Mouse (Mus musculus) midbrain, embryonic 12.5 days (tissue): ENCODE measurements around the gene Ncln. TPM values are rescaled to one million over a fixed set of nuclear protein-coding genes. Genes with fewer than 3 reads are reported as not detected.

Experiments
- ATAC-seq: fragments of 200-750 bp; cut with Nextera tagmentation; 2 replicates; pipeline ENCODE4 v1.8.0; 2017; ENCODE audit warnings: low read depth, moderate TSS enrichment, moderate library complexity; ENCODE audit not compliant: low FRiP score
- H3K27ac ChIP-seq: fragments of 300-500 bp; sonication (generic); replicated peaks from 2 replicates; pipeline ENCODE4 v1.5.1; 2016; ENCODE audit warnings: mild to moderate bottlenecking
- H3K27me3 ChIP-seq: fragments of 300-500 bp; sonication (generic); 2 replicates; pipeline ENCODE4 v1.6.1; 2016; ENCODE audit warnings: mild to moderate bottlenecking
- H3K36me3 ChIP-seq: fragments of 300-500 bp; sonication (generic); 2 replicates; pipeline ENCODE4 v1.6.1; 2016
- H3K4me1 ChIP-seq: fragments of 300-500 bp; sonication (generic); 2 replicates; pipeline ENCODE4 v1.6.1; 2016
- H3K4me2 ChIP-seq: fragments of 300-500 bp; sonication (generic); replicated peaks from 2 replicates; pipeline ENCODE4 v1.6.1; 2016; ENCODE audit warnings: mild to moderate bottlenecking, moderate library complexity
- H3K4me3 ChIP-seq: fragments of 300-500 bp; sonication (generic); 2 replicates; pipeline ENCODE4 v1.5.1; 2016; ENCODE audit warnings: mild to moderate bottlenecking
- H3K9ac ChIP-seq: fragments of 300-500 bp; sonication (generic); replicated peaks from 2 replicates; pipeline ENCODE4 v1.6.1; 2016; ENCODE audit warnings: mild to moderate bottlenecking, moderate library complexity
- H3K9me3 ChIP-seq: fragments of 300-500 bp; sonication (generic); 2 replicates; pipeline ENCODE4 v1.6.1; 2016; ENCODE audit warnings: mild to moderate bottlenecking
- WGBS: fragments of 180-500 bp; shearing (Covaris S2); methylation state at CpG from one replicate; pipeline ENCODE4 v1.1.7; 2016; 5-methylcytosine and 5-hydroxymethylcytosine counted together
- polyA plus RNA-seq: library from polyadenylated mRNA; unstranded; fragments of >200 nt; fragmentation: Nextera tagmentation; extraction: Ambion mirVana; gene quantifications from 2 replicates; pipeline ENCODE4 v1.2.1, GENCODE M21; 2016

Gene Ncln
- polyA plus RNA-seq, 1 experiment from 2014 or later = 68.3 TPM

- 21% methylated on average over 14 of the region's 14 CpGs for WGBS
- ATAC-seq = no peak
- H3K9ac ChIP-seq = no peak overlapping the region
- H3K4me3 ChIP-seq = no peak overlapping the region
- H3K4me2 ChIP-seq = no peak overlapping the region
- no peaks in the 10 kb centered on the region for H3K9me3 ChIP-seq
- peaks cover 12% of the 10 kb centered on the region for H3K27me3 ChIP-seq
- peaks cover 30% of the 10 kb centered on the region for H3K36me3 ChIP-seq
- no peak overlapping the region for H3K27ac ChIP-seq
- H3K4me1 ChIP-seq = no peaks in the 10 kb centered on the region
Measured at GRCm38 (mm10) chr10:81526779-81527178, 30.6 kb upstream of the Ncln start.

DNA sequence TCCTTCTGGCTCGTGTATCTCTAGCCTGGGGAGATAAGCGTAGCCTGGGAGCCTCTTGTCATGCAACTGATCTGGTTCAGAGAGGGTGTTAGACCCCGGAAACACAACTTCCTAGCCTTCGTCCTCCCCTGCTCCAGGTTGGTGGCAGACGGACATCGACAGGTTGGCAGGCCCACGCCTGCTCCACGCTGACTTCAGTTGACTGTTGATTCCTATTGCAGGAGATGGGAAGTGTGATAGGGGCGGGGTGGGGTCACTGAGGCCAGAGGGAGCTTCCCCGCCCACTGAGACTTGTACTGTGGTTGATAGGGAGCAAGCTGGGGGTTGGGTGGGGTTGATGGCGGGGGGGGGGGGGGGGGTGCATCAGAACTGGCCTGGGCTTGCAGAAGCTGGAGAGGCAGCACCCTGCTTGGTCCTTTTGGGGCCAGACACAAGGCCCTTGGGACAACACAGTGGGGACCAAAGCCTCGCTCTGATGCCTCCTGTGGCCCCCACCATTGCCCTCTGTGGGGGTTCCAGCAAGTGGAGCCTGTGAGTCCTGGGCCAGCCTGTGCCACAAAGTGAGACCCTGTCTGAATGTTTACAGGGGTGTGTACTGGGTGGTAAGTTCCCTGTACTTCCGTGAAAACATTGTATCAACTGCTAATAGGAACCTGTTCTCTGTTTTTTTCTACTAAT is 29.0 kb upstream of the Ncln start:
- H3K4me2 ChIP-seq = no peak overlapping the region
- no peak overlapping the region for H3K27ac ChIP-seq
- no peaks in the 10 kb centered on the region for H3K4me1 ChIP-seq
- no peaks in the 10 kb centered on the region for H3K9me3 ChIP-seq
- H3K4me3 ChIP-seq = no peak overlapping the region
- no peak overlapping the region for H3K9ac ChIP-seq
- H3K36me3 ChIP-seq = peaks cover 16% of the 10 kb centered on the region
- H3K27me3 ChIP-seq = peaks cover 12% of the 10 kb centered on the region
- 64% methylated on average over 11 of the region's 13 CpGs for WGBS
- ATAC-seq = no peak

DNA sequence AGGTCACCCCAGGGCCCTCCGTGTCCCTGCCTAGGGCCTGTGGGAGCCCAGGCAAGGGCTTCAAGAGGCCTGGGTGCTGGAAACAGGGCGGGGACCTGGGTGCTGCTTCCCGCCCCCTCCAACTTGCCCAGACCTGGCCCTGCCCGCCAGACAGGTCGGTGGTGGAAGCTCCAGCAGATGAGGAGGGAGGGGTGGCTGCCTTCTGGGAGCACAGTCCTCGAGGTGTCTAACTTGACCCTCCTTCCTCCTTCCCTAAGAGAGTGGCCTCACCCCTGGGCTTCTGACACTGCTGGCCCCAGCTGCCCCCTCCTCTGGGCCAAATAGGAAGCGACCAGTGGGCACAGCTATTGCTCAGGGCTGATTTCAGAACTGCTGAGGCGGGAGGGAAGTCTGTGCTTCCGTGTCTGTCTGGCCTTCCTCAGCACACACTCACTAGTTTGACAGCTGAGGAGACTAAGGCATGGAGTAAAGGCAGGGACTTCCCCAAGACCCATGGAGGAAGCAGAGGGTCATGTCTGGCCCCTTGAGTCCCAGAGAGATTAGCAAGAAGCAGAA is 27.9 kb upstream of the Ncln start, which contains the start of gene Gna15:
TSS of gene Gna15 (minus strand) at position 175 of the 555 bp plus-strand sequence.
- 0 out of 2 replicates have a peak, but pooled peaks cover 5% of the 10 kb centered on the region for H3K36me3 ChIP-seq
- no peak within 1 kb of the TSS for H3K4me3 ChIP-seq
- no peak within 1 kb of the TSS for H3K27ac ChIP-seq
- no peaks in the 10 kb centered on the region for H3K9me3 ChIP-seq
- WGBS = 26% methylated on average over 9 of the region's 9 CpGs
- H3K9ac ChIP-seq = no peak within 1 kb of the TSS
- 0 out of 2 replicates have a peak, but pooled peaks have one; percentile 12 for ATAC-seq
- H3K4me2 ChIP-seq = no peak within 1 kb of the TSS
- H3K27me3 ChIP-seq = peaks cover 16% of the 10 kb centered on the region
- H3K4me1 ChIP-seq = no peaks in the 10 kb centered on the region

- no peak overlapping the region for H3K27ac ChIP-seq
- no peak overlapping the region for H3K9ac ChIP-seq
- H3K4me1 ChIP-seq = no peaks in the 10 kb centered on the region
- H3K4me2 ChIP-seq = no peak overlapping the region
- peaks cover 16% of the 10 kb centered on the region for H3K27me3 ChIP-seq
- no peak for ATAC-seq
- H3K9me3 ChIP-seq = no peaks in the 10 kb centered on the region
- H3K36me3 ChIP-seq = no peaks in the 10 kb centered on the region
- WGBS = 26% methylated on average over 19 of the region's 19 CpGs
- H3K4me3 ChIP-seq = no peak overlapping the region
Measured at GRCm38 (mm10) chr10:81523570-81523969, 27.4 kb upstream of the Ncln start.

- H3K4me1 ChIP-seq = no peaks in the 10 kb centered on the region
- no peaks in the 10 kb centered on the region for H3K36me3 ChIP-seq
- no peak overlapping the region for H3K4me3 ChIP-seq
- 68% methylated on average over 6 of the region's 6 CpGs for WGBS
- no peak overlapping the region for H3K27ac ChIP-seq
- no peak overlapping the region for H3K9ac ChIP-seq
- peaks cover 16% of the 10 kb centered on the region for H3K27me3 ChIP-seq
- no peaks in the 10 kb centered on the region for H3K9me3 ChIP-seq
- no peak for ATAC-seq
- H3K4me2 ChIP-seq = no peak overlapping the region
Measured at GRCm38 (mm10) chr10:81523142-81523541, 26.9 kb upstream of the Ncln start.

GRCm38 (mm10) chr10:81519978-81520365 is 23.8 kb upstream of the Ncln start:
- Histone ChIP-seq H3K27me3 (peaks cover 22% of the 10 kb centered on the region), H3K4me1 (no peaks in the 10 kb centered on the region), H3K27ac (no peak overlapping the region), H3K9ac (no peak overlapping the region), H3K4me3 (no peak overlapping the region), H3K9me3 (no peaks in the 10 kb centered on the region), H3K4me2 (no peak overlapping the region), H3K36me3 (no peaks in the 10 kb centered on the region)
- no peak for ATAC-seq
- 78% methylated on average over 3 of the region's 3 CpGs for WGBS

DNA sequence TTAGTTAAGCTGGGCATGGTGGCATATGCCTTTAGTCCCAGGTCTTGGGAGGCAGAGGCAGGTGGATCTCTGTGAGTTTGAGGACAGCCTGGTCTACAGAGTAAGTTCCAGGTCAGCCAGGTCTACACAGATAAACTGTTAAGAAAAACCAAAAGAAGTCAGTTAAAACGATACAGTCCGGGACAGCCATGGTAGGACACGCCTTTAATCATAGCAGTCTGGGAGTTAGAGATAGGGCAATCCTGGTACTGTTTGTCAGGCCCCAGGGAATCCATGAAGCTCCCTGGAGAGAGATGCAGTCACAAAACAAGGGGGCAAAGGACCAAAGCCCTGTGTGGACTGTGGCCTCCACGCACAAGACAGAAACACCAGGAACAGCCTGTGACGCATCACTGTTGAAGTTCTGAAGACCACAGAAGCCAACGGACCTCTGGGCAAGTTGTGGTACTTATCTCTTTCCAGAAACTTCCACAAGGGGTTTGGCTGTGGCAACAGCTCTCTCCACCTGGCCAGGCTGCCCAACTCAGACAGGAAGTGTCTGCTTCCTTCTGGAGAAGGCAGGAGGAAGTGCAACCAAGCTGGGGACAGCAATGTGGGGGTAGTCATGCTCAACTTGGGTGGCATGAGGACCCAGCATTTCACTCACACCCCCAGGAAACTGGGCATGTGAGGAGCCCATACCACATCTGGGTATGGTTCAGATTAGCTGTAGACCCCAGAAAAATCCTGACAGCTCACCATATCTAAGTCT is 23.2 kb upstream of the Ncln start:
- H3K27me3 ChIP-seq = peaks cover 22% of the 10 kb centered on the region
- H3K27ac ChIP-seq = no peak overlapping the region
- H3K4me3 ChIP-seq = no peak overlapping the region
- no peaks in the 10 kb centered on the region for H3K4me1 ChIP-seq
- ATAC-seq = no peak
- H3K9ac ChIP-seq = no peak overlapping the region
- H3K36me3 ChIP-seq = no peaks in the 10 kb centered on the region
- H3K4me2 ChIP-seq = no peak overlapping the region
- 0 out of 2 replicates have a peak, but pooled peaks cover under 1% of the 10 kb centered on the region for H3K9me3 ChIP-seq
- 87% methylated on average over 6 of the region's 6 CpGs for WGBS

DNA sequence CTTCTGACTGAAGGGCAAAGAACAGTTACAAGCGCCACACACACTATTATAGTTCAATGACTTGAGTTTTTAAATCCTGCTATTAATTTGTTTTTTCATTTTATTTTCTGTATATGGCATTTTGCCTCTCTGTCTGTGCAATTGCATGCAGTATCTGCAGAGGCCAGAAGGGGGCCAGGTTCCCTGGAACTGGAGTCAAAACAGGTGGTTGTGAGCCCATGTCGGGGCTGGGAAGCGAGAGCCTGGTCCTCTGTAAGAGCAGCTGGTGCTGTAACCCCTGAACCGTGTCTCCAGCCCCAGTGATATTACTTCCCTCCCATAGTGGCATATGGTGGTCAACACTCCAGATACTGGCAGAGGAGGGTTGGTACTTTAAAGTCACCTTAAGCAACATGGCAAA is 22.4 kb upstream of the Ncln start:
- no peaks in the 10 kb centered on the region for H3K4me1 ChIP-seq
- no peak overlapping the region for H3K27ac ChIP-seq
- no peak for ATAC-seq
- no peak overlapping the region for H3K9ac ChIP-seq
- peaks cover 14% of the 10 kb centered on the region for H3K27me3 ChIP-seq
- no peaks in the 10 kb centered on the region for H3K36me3 ChIP-seq
- H3K4me3 ChIP-seq = no peak overlapping the region
- 12% methylated on average over 4 of the region's 4 CpGs for WGBS
- H3K4me2 ChIP-seq = no peak overlapping the region
- 0 out of 2 replicates have a peak, but pooled peaks cover 6% of the 10 kb centered on the region for H3K9me3 ChIP-seq

GRCm38 (mm10) chr10:81517227-81517626 is 21.0 kb upstream of the Ncln start:
- Histone ChIP-seq H3K36me3 (no peaks in the 10 kb centered on the region), H3K9ac (no peak overlapping the region), H3K4me1 (no peaks in the 10 kb centered on the region), H3K27ac (no peak overlapping the region), H3K9me3 (0 out of 2 replicates have a peak, but pooled peaks cover 6% of the 10 kb centered on the region), H3K4me2 (no peak overlapping the region), H3K27me3 (peaks cover 24% of the 10 kb centered on the region), H3K4me3 (no peak overlapping the region)
- ATAC-seq = no peak
- 75% methylated on average over 8 of the region's 8 CpGs for WGBS

GRCm38 (mm10) chr10:81513798-81514197 is 17.6 kb upstream of the Ncln start:
- ATAC-seq = no peak

GRCm38 (mm10) chr10:81510246-81510810 is 14.1 kb upstream of the Ncln start:
- H3K9ac ChIP-seq = no peak overlapping the region
- no peak overlapping the region for H3K27ac ChIP-seq
- ATAC-seq = no peak
- no peak overlapping the region for H3K4me2 ChIP-seq
- H3K27me3 ChIP-seq = peaks cover 32% of the 10 kb centered on the region
- no peaks in the 10 kb centered on the region for H3K36me3 ChIP-seq
- H3K9me3 ChIP-seq = 0 out of 2 replicates have a peak, but pooled peaks cover 6% of the 10 kb centered on the region
- 78% methylated on average over 14 of the region's 14 CpGs for WGBS
- no peaks in the 10 kb centered on the region for H3K4me1 ChIP-seq
- no peak overlapping the region for H3K4me3 ChIP-seq

More at GRCm38 (mm10) chr10:81513798-81514197, 17.6 kb upstream of the Ncln start:
- Histone ChIP-seq H3K9ac (no peak overlapping the region), H3K4me1 (no peaks in the 10 kb centered on the region), H3K36me3 (no peaks in the 10 kb centered on the region), H3K27ac (no peak overlapping the region), H3K4me3 (no peak overlapping the region), H3K9me3 (0 out of 2 replicates have a peak, but pooled peaks cover 6% of the 10 kb centered on the region), H3K27me3 (peaks cover 32% of the 10 kb centered on the region), H3K4me2 (no peak overlapping the region)
- WGBS = 86% methylated on average over 5 of the region's 5 CpGs
